Mouse (Mus musculus): ENCODE results near the gene Kank3.
A peak's percentile ranks its signal among the peaks of the same experiment; 100 is the strongest.
"Not testable (repeated sequence)": the region's sequence is repeated elsewhere in the genome, so short reads cannot be mapped to it uniquely, and the experiment has no call there.

The Kank3 gene

GRCm38 (mm10) chr17:33807181-33807888 is 3.0 kb upstream of the Kank3 start:
- no peak for DNase-seq (ENCODE audit: low spot score)

- no peak for DNase-seq (ENCODE audit: low spot score)
These were observed 2.1 kb upstream of the Kank3 start for GRCm38 (mm10) chr17:33808192-33808591.

- no peak for DNase-seq (ENCODE audit: low spot score)
These were observed 810 bp downstream of the Kank3 start for GRCm38 (mm10) chr17:33811142-33811516.

GRCm38 (mm10) chr17:33812475-33812874 is 2.2 kb downstream of the Kank3 start:
- DNase-seq (ENCODE audit: low spot score) = no peak

GRCm38 (mm10) chr17:33812990-33813389 is 2.7 kb downstream of the Kank3 start:
- no peak for DNase-seq (ENCODE audit: low spot score)

GRCm38 (mm10) chr17:33815399-33815798 is 5.1 kb downstream of the Kank3 start:
- DNase-seq (ENCODE audit: low spot score) = no peak

GRCm38 (mm10) chr17:33816612-33817011 is 6.3 kb downstream of the Kank3 start:
- no peak for DNase-seq (ENCODE audit: low spot score)

GRCm38 (mm10) chr17:33817184-33817968 is 7.1 kb downstream of the Kank3 start:
- peak; percentile 90 for DNase-seq (ENCODE audit: low spot score)

- DNase-seq (ENCODE audit: low spot score) = no peak
These were observed 7.8 kb downstream of the Kank3 start for GRCm38 (mm10) chr17:33817969-33818643.

GRCm38 (mm10) chr17:33822436-33822959 is 12.2 kb downstream of the Kank3 start:
- DNase-seq (ENCODE audit: low spot score) = no peak

- DNase-seq (ENCODE audit: low spot score) = not testable (repeated sequence)
These were observed 12.9 kb downstream of the Kank3 start for GRCm38 (mm10) chr17:33823171-33823570.

GRCm38 (mm10) chr17:33824084-33824996 is 14.0 kb downstream of the Kank3 start, which contains the start of the genes Rps28 and Ndufa7:
TSS of gene Rps28 (minus strand) at chr17:33824562.
TSS of gene Ndufa7 (plus strand) at chr17:33824572.
- peak; percentile 98 for DNase-seq (ENCODE audit: low spot score)

- not testable (repeated sequence) for DNase-seq (ENCODE audit: low spot score)
These were observed 14.6 kb downstream of the Kank3 start for GRCm38 (mm10) chr17:33824997-33825330.

GRCm38 (mm10) chr17:33825462-33825861 is 15.1 kb downstream of the Kank3 start:
- no peak for DNase-seq (ENCODE audit: low spot score)

- DNase-seq (ENCODE audit: low spot score) = peak; percentile 72
These were observed 16.5 kb downstream of the Kank3 start for GRCm38 (mm10) chr17:33826850-33827249.

GRCm38 (mm10) chr17:33828892-33829291 is 18.6 kb downstream of the Kank3 start:
- peak; percentile 49 for DNase-seq (ENCODE audit: low spot score)

GRCm38 (mm10) chr17:33829561-33829960 is 19.2 kb downstream of the Kank3 start:
- no peak for DNase-seq (ENCODE audit: low spot score)

- peak; percentile 91 for DNase-seq (ENCODE audit: low spot score)
These were observed 32.9 kb downstream of the Kank3 start, which contains the start of gene Cd320 for GRCm38 (mm10) chr17:33842966-33843795. TSS of gene Cd320 (plus strand) at chr17:33843091.

GRCm38 (mm10) chr17:33844196-33844595 is 33.9 kb downstream of the Kank3 start:
- no peak for DNase-seq (ENCODE audit: low spot score)

- no peak for DNase-seq (ENCODE audit: low spot score)
These were observed 37.8 kb downstream of the Kank3 start for GRCm38 (mm10) chr17:33848139-33848538.
